Mouse (Mus musculus) liver, embryonic 16.5 days (tissue): Measurements from ENCODE around the gene Fuom. TPM values are rescaled to one million over a fixed set of nuclear protein-coding genes. Genes with fewer than 3 reads are reported as not detected.

Experiments used
- ATAC-seq: fragments of 200-750 bp; cut with Nextera tagmentation; 2 replicates; pipeline ENCODE4 v1.8.0; 2017; ENCODE audit warnings: low read depth, mild to moderate bottlenecking, moderate number of reproducible peaks, moderate library complexity
- H3K27ac ChIP-seq: fragments of 300-500 bp; sonication (generic); 2 replicates; pipeline ENCODE4 v1.5.1; 2014; ENCODE audit warnings: mild to moderate bottlenecking, low read length
- H3K27me3 ChIP-seq: fragments of 300-500 bp; sonication (generic); 2 replicates; pipeline ENCODE4 v1.6.1; 2014; ENCODE audit warnings: low read depth, low read length, mixed read lengths; ENCODE audit not compliant: control insufficient read depth, insufficient read depth
- H3K36me3 ChIP-seq: fragments of 300-500 bp; sonication (generic); 2 replicates; pipeline ENCODE4 v1.6.1; 2014; ENCODE audit warnings: mild to moderate bottlenecking; ENCODE audit not compliant: control insufficient read depth, insufficient read depth
- H3K4me1 ChIP-seq: fragments of 300-500 bp; sonication (generic); 2 replicates; pipeline ENCODE4 v1.6.1; 2014; ENCODE audit warnings: low read depth, low read length, mixed read lengths; ENCODE audit not compliant: control insufficient read depth
- H3K4me2 ChIP-seq: fragments of 300-500 bp; sonication (generic); 2 replicates; pipeline ENCODE4 v1.6.1; 2014; ENCODE audit warnings: low read depth, low read length, mixed read lengths
- H3K4me3 ChIP-seq: fragments of 300-500 bp; sonication (generic); 2 replicates; pipeline ENCODE4 v1.5.1; 2014; ENCODE audit warnings: low read depth, mild to moderate bottlenecking, low read length
- H3K9ac ChIP-seq: fragments of 300-500 bp; sonication (generic); 2 replicates; pipeline ENCODE4 v1.6.1; 2014; ENCODE audit warnings: low read depth, low read length
- H3K9me3 ChIP-seq: fragments of 300-500 bp; sonication (generic); replicated peaks from 2 replicates; pipeline ENCODE4 v1.6.1; 2016; ENCODE audit warnings: low read length; ENCODE audit not compliant: control insufficient read depth
- whole genome bisulfite sequencing: fragments of 180-500 bp; shearing (Covaris S2); extraction: QIAGEN DNeasy Blood & Tissue Kit; methylation state at CpG from one replicate; pipeline ENCODE4 v1.1.7; 2014; ENCODE audit not compliant: insufficient replicate concordance; 5-methylcytosine and 5-hydroxymethylcytosine counted together
- polyA plus RNA-seq: library from polyadenylated mRNA; unstranded; fragments of >200 nt; fragmentation: Nextera tagmentation; extraction: Ambion mirVana; gene quantifications from 2 replicates; pipeline ENCODE4 v1.2.1, GENCODE M21; 2015

The Fuom gene
- polyA plus RNA-seq, 1 experiment from 2014 or later, result 11.6 TPM

GRCm38 (mm10) chr7:140127911-140128310, 25.7 kb upstream of the Fuom start:
- H3K4me1 ChIP-seq, result peaks cover 9% of the 10 kb centered on the region
- no peaks in the 10 kb centered on the region for H3K27me3 ChIP-seq
- no peaks in the 10 kb centered on the region for H3K36me3 ChIP-seq
- 29% methylated on average over 2 of the region's 2 CpGs for WGBS
- H3K4me2 ChIP-seq, result no peak overlapping the region
- H3K27ac ChIP-seq, result no peak overlapping the region
- no peak for ATAC-seq
- H3K9ac ChIP-seq, result no peak overlapping the region
- no peaks in the 10 kb centered on the region for H3K9me3 ChIP-seq
- H3K4me3 ChIP-seq, result no peak overlapping the region

GRCm38 (mm10) chr7:140126934-140127333, 24.7 kb upstream of the Fuom start:
- no peaks in the 10 kb centered on the region for H3K9me3 ChIP-seq
- H3K9ac ChIP-seq, result no peak overlapping the region
- H3K4me1 ChIP-seq, result peaks cover 9% of the 10 kb centered on the region
- no peaks in the 10 kb centered on the region for H3K27me3 ChIP-seq
- H3K27ac ChIP-seq, result no peak overlapping the region
- ATAC-seq, result no peak
- H3K4me2 ChIP-seq, result no peak overlapping the region
- WGBS, result 51% methylated on average over 3 of the region's 3 CpGs
- no peak overlapping the region for H3K4me3 ChIP-seq
- no peaks in the 10 kb centered on the region for H3K36me3 ChIP-seq

GRCm38 (mm10) chr7:140126022-140126350, 23.7 kb upstream of the Fuom start:
- Histone ChIP-seq H3K4me2 (peak overlapping the region; percentile 97), H3K36me3 (no peaks in the 10 kb centered on the region), H3K4me1 (peaks cover 9% of the 10 kb centered on the region), H3K27ac (no peak overlapping the region), H3K4me3 (peak overlapping the region; percentile 78), H3K9me3 (no peaks in the 10 kb centered on the region), H3K9ac (peak overlapping the region; percentile 81), H3K27me3 (no peaks in the 10 kb centered on the region)
- 6% methylated on average over 5 of the region's 5 CpGs for WGBS
- no peak for ATAC-seq

GRCm38 (mm10) chr7:140125278-140126021, 23.2 kb upstream of the Fuom start:
- peaks cover 9% of the 10 kb centered on the region for H3K4me1 ChIP-seq
- H3K36me3 ChIP-seq, result no peaks in the 10 kb centered on the region
- ATAC-seq, result peak; percentile 99
- peak overlapping the region; percentile 81 for H3K9ac ChIP-seq
- H3K9me3 ChIP-seq, result no peaks in the 10 kb centered on the region
- H3K4me3 ChIP-seq, result peak overlapping the region; percentile 78
- H3K27ac ChIP-seq, result no peak overlapping the region
- WGBS, result 1% methylated on average over 40 of the region's 40 CpGs
- H3K27me3 ChIP-seq, result no peaks in the 10 kb centered on the region
- H3K4me2 ChIP-seq, result peak overlapping the region; percentile 97

GRCm38 (mm10) chr7:140124382-140124781, 22.1 kb upstream of the Fuom start:
- ATAC-seq, result no peak
- Histone ChIP-seq H3K36me3 (no peaks in the 10 kb centered on the region), H3K4me1 (peaks cover 9% of the 10 kb centered on the region), H3K4me2 (no peak overlapping the region), H3K27ac (no peak overlapping the region; the same call in 1 of the 2 replicates), H3K9ac (no peak overlapping the region), H3K27me3 (no peaks in the 10 kb centered on the region), H3K4me3 (no peak overlapping the region), H3K9me3 (no peaks in the 10 kb centered on the region)
- 81% methylated on average over 1 of the region's 1 CpGs for WGBS

- H3K27me3 ChIP-seq, result no peaks in the 10 kb centered on the region
- no peaks in the 10 kb centered on the region for H3K9me3 ChIP-seq
- H3K4me2 ChIP-seq, result no peak overlapping the region
- no peak overlapping the region for H3K27ac ChIP-seq
- no peak overlapping the region for H3K9ac ChIP-seq
- H3K4me1 ChIP-seq, result peaks cover 9% of the 10 kb centered on the region
- no peak for ATAC-seq
- no peak overlapping the region for H3K4me3 ChIP-seq
- WGBS, result 15% methylated on average over 4 of the region's 4 CpGs
- H3K36me3 ChIP-seq, result no peaks in the 10 kb centered on the region
Observed at GRCm38 (mm10) chr7:140122765-140123164, 20.5 kb upstream of the Fuom start.

- Histone ChIP-seq H3K4me2 (no peak overlapping the region), H3K9me3 (no peaks in the 10 kb centered on the region), H3K36me3 (no peaks in the 10 kb centered on the region), H3K4me3 (no peak overlapping the region), H3K27me3 (no peaks in the 10 kb centered on the region), H3K9ac (no peak overlapping the region), H3K27ac (no peak overlapping the region), H3K4me1 (peaks cover 17% of the 10 kb centered on the region)
- no peak for ATAC-seq
- 56% methylated on average over 13 of the region's 13 CpGs for WGBS
Observed at GRCm38 (mm10) chr7:140121338-140121910, 19.2 kb upstream of the Fuom start.

- Histone ChIP-seq H3K27me3 (no peaks in the 10 kb centered on the region), H3K4me2 (no peak overlapping the region), H3K4me3 (no peak overlapping the region), H3K9me3 (no peaks in the 10 kb centered on the region), H3K9ac (no peak overlapping the region), H3K4me1 (peaks cover 20% of the 10 kb centered on the region), H3K36me3 (no peaks in the 10 kb centered on the region), H3K27ac (no peak overlapping the region)
- ATAC-seq, result no peak
- 75% methylated on average over 2 of the region's 2 CpGs for whole genome bisulfite sequencing
Observed at GRCm38 (mm10) chr7:140120484-140120883, 18.2 kb upstream of the Fuom start.

GRCm38 (mm10) chr7:140116329-140117054, 14.3 kb upstream of the Fuom start, which contains the start of gene Echs1:
Gene Echs1 (minus strand): TSS chr7:140116476.
- ATAC-seq, result peak; percentile 97
- no peaks in the 10 kb centered on the region for H3K27me3 ChIP-seq
- H3K4me1 ChIP-seq, result peaks cover 15% of the 10 kb centered on the region
- 3% methylated on average over 28 of the region's 28 CpGs for WGBS
- H3K9ac ChIP-seq, result peak within 1 kb of the TSS; percentile 80
- peaks cover 4% of the 10 kb centered on the region; the same call in 1 of the 2 replicates for H3K36me3 ChIP-seq
- H3K27ac ChIP-seq, result peak within 1 kb of the TSS; percentile 94
- H3K9me3 ChIP-seq, result no peaks in the 10 kb centered on the region
- H3K4me3 ChIP-seq, result peak within 1 kb of the TSS; percentile 80
- peak within 1 kb of the TSS; percentile 96 for H3K4me2 ChIP-seq
